Mouse (Mus musculus): ENCODE results near the gene Lefty2.

GRCm38 (mm10) chr1:180877466-180877865 lies 15.4 kb upstream of the Lefty2 start:
- TF ChIP-seq POLR2A (IDR thresholded peaks at IDR 0.05; ENCODE audit: insufficient read depth, low read depth, low read length) (no peak), CTCF (IDR thresholded peaks at IDR 0.05; ENCODE audit: insufficient read depth, low read depth, low read length) (no peak)

Measured in olfactory bulb, adult 2 months (tissue).